Mouse (Mus musculus) A20 (cell line): Measurements from ENCODE around the gene Pdxp.
"Not testable (repeated sequence)": the region's sequence is repeated elsewhere in the genome, so short reads cannot be mapped to it uniquely, and the experiment has no call there.

Experiments used
- DNase-seq: peaks from one replicate; pipeline ENCODE4 v3.0.0-alpha.2; 2011; ENCODE audit warnings: low read depth, low spot score

Gene Pdxp

GRCm38 (mm10) chr15:78913632-78914090 is at the start of gene Pdxp:
Gene Pdxp, plus strand, starts transcription at chr15:78913919.
- peak; percentile 99 for DNase-seq

DNA sequence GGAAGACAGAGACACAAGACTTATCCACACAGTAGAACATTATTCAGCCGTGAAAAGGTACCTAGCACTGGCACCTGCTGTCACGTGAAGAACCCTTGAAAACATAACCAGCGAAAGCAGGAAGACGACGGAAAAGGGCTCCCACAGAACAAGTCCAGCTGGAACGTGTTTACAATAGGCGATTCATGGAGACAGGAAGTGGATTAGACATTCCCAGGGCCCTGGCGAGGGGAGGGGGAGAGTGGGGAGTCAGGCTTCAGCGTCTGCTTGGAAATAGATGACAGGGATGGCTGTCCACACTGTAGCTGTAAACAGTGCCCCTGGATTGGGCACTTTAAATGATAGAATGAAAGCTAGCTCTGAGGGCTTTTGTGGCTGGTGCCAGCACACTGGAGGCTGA is 45.3 kb upstream of the Pdxp start:
- DNase-seq = no peak

- no peak for DNase-seq
Measured at GRCm38 (mm10) chr15:78868826-78869233, 44.9 kb upstream of the Pdxp start.

DNA sequence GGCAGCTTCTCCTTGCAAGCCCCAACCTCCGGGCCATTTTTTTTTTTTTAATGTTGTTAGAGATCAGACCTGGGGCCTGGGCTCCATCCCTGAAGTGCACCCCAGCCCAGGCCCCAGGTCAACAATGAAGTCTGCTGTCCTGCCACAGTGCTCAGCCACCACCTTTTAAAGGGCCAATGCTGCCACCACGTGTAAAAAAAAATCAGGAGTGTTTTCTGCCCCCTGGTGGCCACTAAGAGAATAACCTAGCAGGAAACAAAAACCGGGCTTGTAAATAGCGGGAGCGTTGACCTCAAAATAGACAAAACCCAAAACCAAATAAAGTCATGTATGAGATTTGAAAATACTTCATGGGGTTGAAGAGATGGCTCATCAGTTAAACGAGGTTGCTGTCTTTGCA is 43.9 kb upstream of the Pdxp start:
- DNase-seq = peak; percentile 76

DNA sequence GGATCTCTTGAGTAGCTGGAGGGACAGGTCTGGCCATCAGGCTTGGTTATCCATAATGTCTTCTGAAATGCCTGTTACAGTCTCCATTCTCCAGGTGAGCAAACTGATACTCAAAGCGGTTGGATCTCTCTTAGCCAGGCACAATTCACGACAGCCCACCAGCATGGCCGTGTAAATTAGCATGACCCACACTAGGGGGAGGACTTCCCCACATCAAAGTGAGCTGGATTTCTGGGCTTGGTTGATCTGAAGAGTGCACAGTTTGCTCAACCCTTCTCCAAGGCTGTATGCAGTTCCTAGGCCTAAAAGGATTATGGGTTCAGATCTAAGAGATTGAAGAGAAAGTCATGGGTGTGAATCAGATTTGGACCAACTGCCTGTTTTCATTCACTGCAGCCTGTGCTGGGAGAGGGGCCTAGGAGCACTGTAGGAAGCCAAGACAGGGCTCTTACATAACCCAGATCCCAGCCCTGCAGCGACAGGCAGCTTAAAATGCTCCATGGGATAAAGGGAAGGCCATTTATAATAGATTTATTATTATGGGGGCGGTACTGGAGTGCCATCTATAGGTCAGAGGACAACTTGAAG is 41.6 kb upstream of the Pdxp start:
- no peak for DNase-seq

DNA sequence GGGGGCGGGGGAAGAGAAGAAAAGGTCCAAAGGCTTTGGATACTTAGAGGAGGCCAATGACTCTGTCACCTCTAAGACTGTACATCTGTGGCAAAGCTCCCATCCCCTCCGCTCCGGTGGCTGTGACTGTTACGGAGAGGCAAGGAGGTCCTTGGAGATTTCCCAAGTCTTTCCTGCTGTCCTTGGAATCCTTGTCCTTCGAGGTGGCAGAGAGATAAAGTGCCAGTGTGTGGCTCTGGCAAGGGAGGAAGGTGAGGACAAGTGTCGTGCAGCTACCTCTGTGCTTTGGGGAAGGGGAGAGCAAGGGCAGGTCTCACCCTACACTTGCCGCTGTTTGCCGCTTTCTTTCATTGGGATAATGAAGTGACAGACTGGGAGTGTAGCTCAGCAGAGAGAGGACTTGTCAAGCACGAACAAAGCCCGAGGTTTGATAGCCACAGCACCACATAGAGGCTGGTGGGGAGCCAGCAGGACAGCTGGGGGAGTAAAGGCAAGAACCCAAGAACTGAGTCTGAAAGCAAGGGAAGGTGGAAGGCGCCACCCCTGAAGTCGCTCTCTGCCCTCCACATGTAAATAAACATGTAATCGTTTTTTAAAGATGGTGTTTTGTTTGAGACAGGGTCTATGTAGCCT is 39.8 kb upstream of the Pdxp start:
- DNase-seq = peak; percentile 14

DNA sequence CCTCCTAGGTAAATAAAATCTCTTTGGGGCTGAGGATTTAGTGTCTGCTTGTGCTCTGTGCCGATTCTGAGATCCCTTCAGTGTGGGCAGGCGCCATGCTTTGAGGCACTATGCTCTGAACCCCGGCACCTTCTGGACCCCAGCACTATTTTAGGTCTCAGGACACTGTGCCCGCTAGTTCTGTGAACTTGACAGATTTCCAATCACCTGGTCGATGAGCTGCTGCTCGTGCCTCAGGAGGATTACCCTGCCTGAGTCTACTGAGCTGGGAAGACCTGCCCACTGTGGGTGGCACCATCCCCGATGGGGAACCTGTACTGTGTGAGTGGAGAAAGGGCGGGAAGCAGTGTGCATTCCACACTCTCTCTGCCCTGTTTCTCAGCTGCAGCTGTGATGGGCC is 38.7 kb upstream of the Pdxp start:
- DNase-seq = no peak

DNA sequence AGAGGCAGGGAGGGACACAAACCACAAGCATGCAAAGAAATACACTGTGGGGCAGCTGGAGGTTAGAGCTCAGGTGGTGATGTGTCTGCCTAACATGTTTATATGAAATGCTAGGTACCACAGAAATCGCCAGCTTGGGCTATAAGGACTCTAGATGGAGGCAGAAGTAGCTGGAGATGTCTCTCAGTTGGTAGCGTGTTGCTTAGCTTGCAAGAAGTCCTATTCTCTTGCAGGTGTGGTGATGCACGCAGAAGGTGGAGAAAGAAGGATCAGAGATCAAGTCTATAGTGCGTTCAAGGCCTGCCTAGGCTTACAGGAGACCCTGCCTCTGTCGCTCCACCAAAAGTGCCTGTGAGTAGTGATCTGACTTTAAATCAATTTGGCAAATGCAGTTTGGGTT is 38.2 kb upstream of the Pdxp start:
- no peak for DNase-seq

- DNase-seq = peak; percentile 70
Measured at GRCm38 (mm10) chr15:78876258-78876696, 37.4 kb upstream of the Pdxp start.

DNA sequence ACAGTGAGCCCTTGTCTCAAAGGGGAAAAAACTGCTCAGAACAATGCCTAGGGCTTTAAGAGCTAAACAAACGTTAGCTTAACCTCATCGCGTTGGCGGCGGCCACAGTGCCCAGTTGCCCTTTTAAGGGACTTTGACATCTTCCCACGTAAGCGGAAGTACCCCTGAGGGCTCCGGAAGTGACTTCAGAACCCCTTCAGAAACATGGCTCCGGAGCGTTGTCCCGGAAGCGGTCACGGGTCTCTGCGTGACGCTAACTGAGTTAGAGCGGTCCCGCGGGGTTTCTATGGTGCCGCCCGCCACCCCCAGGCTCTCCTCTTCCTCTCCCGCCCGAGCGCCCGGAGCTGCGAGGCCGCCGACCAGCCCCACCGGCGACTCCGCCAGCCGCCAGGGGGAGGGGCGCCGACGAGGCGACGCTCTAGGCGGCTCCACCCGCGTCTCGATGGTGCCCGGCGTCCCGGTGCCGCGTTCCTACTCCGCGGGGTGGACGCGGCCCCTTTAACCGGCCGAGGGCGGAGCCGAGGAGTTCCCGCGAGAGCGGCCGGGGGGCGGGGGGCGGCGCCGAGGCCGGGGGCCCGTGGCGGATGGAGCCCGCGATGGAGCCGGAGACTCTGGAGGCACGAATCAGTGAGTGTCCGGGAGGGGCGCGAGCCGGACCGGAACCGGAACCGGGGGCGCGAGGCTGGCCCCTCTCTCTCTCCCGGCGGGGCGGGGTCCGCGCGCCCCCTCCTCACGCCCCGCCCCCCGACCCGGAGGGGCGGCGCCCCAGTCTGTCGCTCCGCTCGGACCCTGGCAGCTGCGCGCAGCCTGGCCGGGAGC is 36.5 kb upstream of the Pdxp start, which contains the start of gene Gga1:
TSS of gene Gga1 (plus strand) at position 200 of the 819 bp plus-strand sequence.
- DNase-seq = peak; percentile 98

DNA sequence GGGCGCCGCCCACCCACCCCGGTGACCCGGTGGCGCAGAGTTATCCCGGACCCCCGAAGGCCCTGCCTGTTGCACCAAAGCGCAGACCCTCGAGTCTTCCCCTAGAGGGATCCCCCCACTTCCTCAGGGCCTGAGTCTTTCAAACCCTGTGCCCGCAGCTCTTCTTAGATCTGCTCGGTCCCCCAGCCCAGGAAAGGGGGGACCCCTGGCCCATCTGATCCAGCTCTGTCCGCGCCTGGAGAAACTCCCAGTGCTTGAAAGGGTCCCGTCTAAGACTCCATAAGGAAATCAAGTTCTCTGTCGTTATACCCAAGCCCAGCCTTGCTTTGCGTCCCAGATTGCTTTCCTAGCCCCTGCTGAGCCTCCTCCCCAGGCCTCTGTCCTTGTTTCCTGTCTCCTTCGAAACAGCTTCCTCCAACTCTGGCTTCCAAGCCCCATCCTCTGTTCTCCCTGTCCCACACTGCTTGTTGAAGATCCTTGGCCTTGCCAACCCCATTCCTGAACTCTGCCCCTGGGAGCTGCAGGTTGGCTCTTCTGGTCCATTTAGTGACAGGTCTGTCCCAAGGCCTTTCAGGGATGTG is 35.8 kb upstream of the Pdxp start:
- DNase-seq = no peak

DNA sequence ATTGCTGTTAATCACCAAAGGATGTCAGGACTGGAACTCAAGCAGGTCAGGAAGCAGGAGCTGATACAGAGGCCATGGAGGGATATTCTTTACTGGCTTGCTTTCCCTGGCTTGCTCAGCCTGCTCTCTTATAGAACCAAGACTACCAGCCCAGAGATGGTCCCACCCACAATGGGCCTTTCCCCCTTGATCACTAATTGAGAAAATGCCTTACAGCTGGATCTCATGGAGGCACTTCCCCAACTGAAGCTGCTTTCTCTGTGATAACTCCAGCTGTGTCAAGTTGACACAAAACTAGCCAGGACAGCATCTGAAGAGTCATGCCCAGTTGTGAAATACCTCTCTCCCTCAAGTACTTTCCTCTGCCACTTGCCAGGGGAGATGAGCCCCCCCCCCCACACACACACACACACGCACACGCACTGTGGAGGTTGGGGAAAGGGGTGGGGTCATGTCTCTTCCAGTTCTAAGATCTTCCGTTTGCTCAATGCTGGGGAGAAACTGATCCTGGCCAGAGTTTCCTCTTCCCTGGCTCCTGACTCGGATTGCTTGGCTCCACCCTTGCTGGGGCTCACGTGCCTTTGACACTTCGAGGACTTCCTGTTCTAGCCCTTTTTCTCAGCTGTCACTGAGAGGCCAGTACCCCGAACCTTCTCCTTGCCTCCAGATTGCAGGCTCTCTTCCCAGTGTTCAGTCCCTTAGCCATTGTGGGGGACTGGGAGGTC is 34.8 kb upstream of the Pdxp start:
- DNase-seq = not testable (repeated sequence)

DNA sequence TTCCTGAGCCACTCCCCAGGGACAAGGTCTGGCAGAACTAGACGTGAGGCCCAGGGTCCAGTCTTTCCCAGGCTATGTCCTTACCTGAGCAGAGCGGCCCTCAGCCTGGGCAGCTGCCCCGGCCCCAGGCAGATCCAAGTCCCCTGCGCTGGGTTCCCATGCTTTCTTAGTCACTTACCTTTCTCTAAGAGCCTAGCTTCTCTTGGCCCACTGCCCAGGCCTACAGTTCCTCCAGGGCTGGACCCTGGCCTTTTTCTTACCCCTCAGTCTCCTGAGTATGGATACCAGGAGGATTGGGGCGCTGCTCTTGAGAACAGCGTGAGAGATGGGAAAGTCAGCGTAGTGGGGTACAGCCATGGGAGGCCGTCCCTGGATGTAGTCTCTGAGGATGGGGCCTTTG is 33.3 kb upstream of the Pdxp start:
- no peak for DNase-seq

DNA sequence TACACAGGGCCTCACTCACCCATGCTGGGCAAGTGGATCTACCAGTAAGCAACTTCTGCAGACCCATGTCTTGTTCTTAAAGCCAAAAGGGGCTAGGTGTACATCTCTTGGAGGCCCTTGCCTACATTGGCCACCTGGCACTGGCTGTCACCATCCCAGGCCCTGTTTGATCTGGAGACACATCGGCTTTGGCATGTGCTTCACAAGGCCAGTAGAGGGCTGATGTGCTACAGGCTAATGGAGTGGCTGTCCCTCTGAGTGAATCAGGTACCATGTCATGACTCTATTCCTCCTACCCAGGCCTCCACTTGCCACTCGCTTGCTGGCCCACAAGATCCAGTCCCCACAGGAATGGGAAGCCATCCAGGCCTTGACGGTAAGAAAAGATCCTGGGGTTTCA is 31.9 kb upstream of the Pdxp start:
- DNase-seq = no peak

DNA sequence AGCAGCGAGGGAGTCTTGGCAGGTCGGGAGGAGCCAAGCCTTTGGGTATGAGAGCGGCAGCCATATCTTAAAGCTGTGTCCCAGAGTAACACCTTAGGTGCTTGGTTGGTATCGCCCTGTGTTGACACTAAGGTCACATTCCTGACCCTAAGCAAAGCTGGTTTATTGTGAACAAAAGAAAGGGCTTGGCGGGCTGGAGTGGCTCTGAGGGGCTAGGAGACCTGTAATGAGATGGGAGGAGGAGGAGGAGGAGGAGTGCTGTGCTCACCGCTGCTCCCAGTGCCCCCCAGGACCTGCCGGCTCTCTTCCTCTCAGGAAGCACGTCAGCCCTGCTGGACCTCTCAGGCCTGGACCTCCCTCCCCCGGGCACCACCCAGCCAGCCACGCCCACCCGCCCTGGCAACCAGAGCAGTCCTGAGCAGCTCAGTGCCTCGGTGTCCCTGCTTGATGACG is 24.3 kb upstream of the Pdxp start:
- no peak for DNase-seq

DNA sequence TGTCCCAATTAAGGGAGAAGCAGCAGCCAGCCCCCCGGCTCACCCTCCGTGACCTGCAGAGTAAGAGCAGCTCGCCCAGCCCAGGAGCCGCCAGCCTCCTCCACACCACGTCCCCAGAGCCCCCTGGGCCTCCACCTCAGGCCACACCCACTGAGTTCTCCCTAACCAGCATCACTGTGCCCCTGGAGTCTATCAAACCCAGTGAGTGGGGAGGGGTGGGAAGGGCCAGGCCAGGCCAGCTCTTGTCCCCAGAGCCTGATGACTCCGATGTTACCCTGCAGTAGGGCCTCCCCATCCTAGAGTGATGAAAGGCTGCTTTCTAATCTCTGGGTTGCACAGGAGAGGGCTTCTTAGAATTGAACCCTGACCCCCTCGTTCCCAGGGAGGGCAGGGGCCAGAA is 21.3 kb upstream of the Pdxp start:
- no peak for DNase-seq

DNA sequence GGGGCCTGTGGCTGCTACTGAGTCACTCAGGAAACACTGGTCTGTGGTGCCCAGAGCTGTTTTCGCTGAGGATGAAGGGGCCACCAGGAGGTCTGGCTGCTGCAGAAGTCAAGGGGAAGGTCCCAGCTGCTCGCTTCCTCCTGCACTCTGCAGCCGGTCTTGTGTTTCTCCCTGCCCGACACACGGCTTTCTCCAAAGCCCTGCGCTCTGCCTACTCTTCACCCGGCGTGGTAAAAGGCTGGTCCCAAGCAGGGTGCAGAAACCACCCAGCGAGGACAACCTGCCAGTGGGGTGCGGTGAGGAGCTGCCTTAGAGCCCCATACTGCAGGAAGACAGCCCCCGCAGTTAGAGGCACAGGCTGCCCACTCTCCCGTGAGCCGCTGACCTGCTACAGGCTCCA is 19.0 kb upstream of the Pdxp start:
- DNase-seq = peak; percentile 34

GRCm38 (mm10) chr15:78895741-78896140 is 18.0 kb upstream of the Pdxp start:
- no peak for DNase-seq

- DNase-seq = no peak
Measured at GRCm38 (mm10) chr15:78896149-78896548, 17.6 kb upstream of the Pdxp start.

GRCm38 (mm10) chr15:78897488-78897887 is 16.2 kb upstream of the Pdxp start:
- DNase-seq = no peak

GRCm38 (mm10) chr15:78898507-78899001 is 15.2 kb upstream of the Pdxp start:
- peak; percentile 61 for DNase-seq
